In the genomic region with DNA sequence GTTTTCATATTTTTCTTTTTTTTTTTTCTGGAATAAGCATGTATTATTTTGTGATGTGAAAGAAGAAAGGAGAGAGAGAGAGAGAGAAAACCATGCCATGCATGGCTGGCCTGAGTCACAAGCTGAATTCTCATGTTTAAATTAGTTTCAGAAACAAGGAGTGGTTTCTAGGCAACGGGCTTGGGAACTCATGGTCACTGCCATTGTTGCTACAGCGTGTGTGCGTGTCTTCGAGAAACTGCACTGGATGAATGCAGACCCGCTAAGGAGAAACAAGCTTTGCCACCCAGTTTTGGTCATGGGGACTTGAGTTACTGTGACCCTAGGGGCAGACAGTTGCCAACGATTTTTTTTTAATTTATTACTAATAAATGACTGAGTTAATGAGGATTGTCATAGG, we compare ENCODE assay signal across 10 mouse cellular contexts. TPM values are rescaled to one million over a fixed set of nuclear protein-coding genes. Genes with fewer than 3 reads are reported as not detected.
A peak's percentile ranks its signal among the peaks of the same experiment; 100 is the strongest.
DNase-seq lines count a peak whose midpoint lies in the region; ATAC-seq lines count a peak whose summit lies in the region.
"Had no signal": no experiment of that assay in that cellular context is flagged by ENCODE, and none has a peak within 500 bp of the region (broad histone marks: within the 10 kb centered on the region; RNA-seq: fewer than 3 reads in every experiment).

No protein-coding gene starts in this region.

- 0 out of 2 replicates have a peak overlapping the region, but pooled peaks have one; percentile 16 for H3K9ac ChIP-seq in hindbrain, embryonic 15.5 days
- no peak overlapping the region for H3K9ac ChIP-seq in limb, embryonic 12.5 days (replicated peaks)
- H3K9ac ChIP-seq: heart, embryonic 15.5 days had no signal

- peak overlapping the region; percentile 92 for H3K27ac ChIP-seq in hindbrain, embryonic 15.5 days (replicated peaks)
- peak overlapping the region; percentile 66 for H3K27ac ChIP-seq in limb, embryonic 12.5 days
- H3K27ac ChIP-seq: heart, embryonic 15.5 days had no signal

- H3K9me3 ChIP-seq in hindbrain, embryonic 15.5 days: no peaks in the 10 kb centered on the region
- no peaks in the 10 kb centered on the region for H3K9me3 ChIP-seq in limb, embryonic 12.5 days
- H3K9me3 ChIP-seq: heart, embryonic 15.5 days had no signal

- peak overlapping the region; percentile 48 for H3K4me2 ChIP-seq in hindbrain, embryonic 15.5 days
- H3K4me2 ChIP-seq in limb, embryonic 12.5 days: peak overlapping the region; percentile 17; the same call in 1 of the 2 replicates
- H3K4me2 ChIP-seq: heart, embryonic 15.5 days had no signal

- no peaks in the 10 kb centered on the region for H3K27me3 ChIP-seq in hindbrain, embryonic 15.5 days
- no peaks in the 10 kb centered on the region for H3K27me3 ChIP-seq in limb, embryonic 12.5 days
- H3K27me3 ChIP-seq: heart, embryonic 15.5 days had no signal

- WGBS in hindbrain, embryonic 15.5 days: 8% methylated on average over 6 of the region's 6 CpGs
- WGBS in limb, embryonic 12.5 days: 39% methylated on average over 6 of the region's 6 CpGs

- peaks cover 22% of the 10 kb centered on the region for H3K4me1 ChIP-seq in hindbrain, embryonic 15.5 days (replicated peaks)
- peaks cover 9% of the 10 kb centered on the region; the same call in 1 of the 2 replicates for H3K4me1 ChIP-seq in limb, embryonic 12.5 days (replicated peaks)

- H3K4me3 ChIP-seq in hindbrain, embryonic 15.5 days: peak overlapping the region; percentile 0; the same call in 1 of the 2 replicates
- no peak overlapping the region for H3K4me3 ChIP-seq in limb, embryonic 12.5 days (replicated peaks)
- H3K4me3 ChIP-seq: heart, embryonic 15.5 days had no signal

- H3K36me3 ChIP-seq in hindbrain, embryonic 15.5 days: no peaks in the 10 kb centered on the region
- H3K36me3 ChIP-seq in limb, embryonic 12.5 days: no peaks in the 10 kb centered on the region
- H3K36me3 ChIP-seq: heart, embryonic 15.5 days had no signal

- DNase-seq in kidney, adult 11 months: peak; percentile 11
- no peak for DNase-seq in kidney, postnatal 25 days
- DNase-seq in embryo, embryonic 10.5 days (ENCODE audit: low spot score): peak; percentile 92
- DNase-seq in right cerebral cortex, postnatal 4 days: peak; percentile 28
- no peak for DNase-seq in cerebellum, postnatal 25 days

- peak; percentile 71 for ATAC-seq in hindbrain, embryonic 15.5 days (ENCODE audit: low FRiP score, low read depth)
- peak; percentile 68; the same call in 1 of the 2 replicates for ATAC-seq in limb, embryonic 12.5 days (ENCODE audit: insufficient number of reproducible peaks, insufficient read depth, low FRiP score, low TSS enrichment, low read depth)
- no peak for ATAC-seq in monocyte, adult 5-6 weeks (replicated peaks; ENCODE audit: insufficient number of reproducible peaks, low FRiP score, low TSS enrichment, poor library complexity, severe bottlenecking)

RNA-seq across cellular contexts. Expression of a gene that starts 15.5 kb away (rescaled TPM):
- polyA plus RNA-seq in hindbrain, embryonic 15.5 days (2015; fragmentation: Nextera tagmentation; extraction: Ambion mirVana): not detected in 2 replicates
- polyA plus RNA-seq in limb, embryonic 12.5 days (2016; fragmentation: Nextera tagmentation; extraction: Ambion mirVana): 0.40 and 0.49 TPM in 2 replicates
- not detected in 3 replicates for total RNA-seq in monocyte, adult 5-6 weeks (2017)
- total RNA-seq: neutrophil, adult 5-6 weeks had no signal

RNA-seq across cellular contexts. Expression of a gene that starts 53.8 kb away (rescaled TPM):
- 0.35 TPM in 1 of 2 replicates, not detected in the other for polyA plus RNA-seq in hindbrain, embryonic 15.5 days (2015; fragmentation: Nextera tagmentation; extraction: Ambion mirVana)
- polyA plus RNA-seq in limb, embryonic 12.5 days (2016; fragmentation: Nextera tagmentation; extraction: Ambion mirVana): 0.28 TPM in 1 of 2 replicates, not detected in the other
- total RNA-seq in monocyte, adult 5-6 weeks (2017): 0.11 to 0.87 TPM in 2 of 3 replicates, not detected in the other

Comparison
In these comparisons a context has a peak if more than half of its experiments do, and no peak if none do; other contexts are left out.
1. DNase-seq: peak in kidney, adult 11 months (single experiment), embryo, embryonic 10.5 days (single experiment) and right cerebral cortex, postnatal 4 days (single experiment); none in kidney, postnatal 25 days (0 of 2) and cerebellum, postnatal 25 days (0 of 2).